Mouse (Mus musculus) spleen, adult 12 weeks (tissue): ENCODE measurements around the gene Atxn2l.

ENCODE experiments used
- DNase-seq: peaks from one replicate; pipeline ENCODE4 v3.0.0; 2022; ENCODE audit warnings: low spot score

Gene Atxn2l

GRCm38 (mm10) chr7:126461626-126462025 lies 41.6 kb downstream of the Atxn2l start:
- no peak for DNase-seq

DNA sequence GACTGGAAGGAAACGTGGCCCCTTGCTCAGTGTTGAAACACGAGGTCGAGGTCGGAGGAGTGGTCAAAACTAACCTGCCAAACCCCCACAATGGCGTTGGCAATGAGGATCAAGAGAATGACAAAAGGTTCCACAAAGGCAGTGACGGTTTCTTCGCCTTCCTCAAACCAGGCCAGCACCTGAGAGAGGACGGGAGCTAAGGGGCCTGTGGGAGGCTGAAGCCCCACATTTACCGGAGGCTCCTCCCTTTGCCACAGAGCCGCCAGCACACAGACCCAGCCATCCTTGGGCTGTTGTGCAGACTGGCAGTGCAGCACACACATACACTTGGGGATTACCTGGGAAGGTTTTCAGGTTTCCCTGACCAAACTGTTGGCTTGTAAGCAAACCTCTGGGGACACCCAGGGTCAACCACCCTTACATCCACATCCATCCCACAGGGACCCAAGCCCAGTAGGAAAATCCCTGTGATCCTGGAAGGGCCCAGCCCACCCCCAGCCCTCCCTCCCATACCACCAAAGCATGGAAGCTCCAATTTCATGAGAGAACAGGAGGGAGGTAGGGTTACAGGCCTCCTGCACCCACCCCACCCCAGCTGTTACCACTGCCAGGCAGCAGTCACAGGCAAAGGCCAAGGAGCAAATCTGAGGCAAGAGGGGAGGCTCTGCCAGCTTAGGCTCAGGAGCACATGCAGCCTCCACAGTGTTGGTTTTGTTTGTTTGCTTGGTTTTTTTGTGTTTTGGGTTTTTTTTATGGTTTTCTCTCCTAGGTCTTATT lies 42.4 kb downstream of the Atxn2l start:
- DNase-seq = no peak

DNA sequence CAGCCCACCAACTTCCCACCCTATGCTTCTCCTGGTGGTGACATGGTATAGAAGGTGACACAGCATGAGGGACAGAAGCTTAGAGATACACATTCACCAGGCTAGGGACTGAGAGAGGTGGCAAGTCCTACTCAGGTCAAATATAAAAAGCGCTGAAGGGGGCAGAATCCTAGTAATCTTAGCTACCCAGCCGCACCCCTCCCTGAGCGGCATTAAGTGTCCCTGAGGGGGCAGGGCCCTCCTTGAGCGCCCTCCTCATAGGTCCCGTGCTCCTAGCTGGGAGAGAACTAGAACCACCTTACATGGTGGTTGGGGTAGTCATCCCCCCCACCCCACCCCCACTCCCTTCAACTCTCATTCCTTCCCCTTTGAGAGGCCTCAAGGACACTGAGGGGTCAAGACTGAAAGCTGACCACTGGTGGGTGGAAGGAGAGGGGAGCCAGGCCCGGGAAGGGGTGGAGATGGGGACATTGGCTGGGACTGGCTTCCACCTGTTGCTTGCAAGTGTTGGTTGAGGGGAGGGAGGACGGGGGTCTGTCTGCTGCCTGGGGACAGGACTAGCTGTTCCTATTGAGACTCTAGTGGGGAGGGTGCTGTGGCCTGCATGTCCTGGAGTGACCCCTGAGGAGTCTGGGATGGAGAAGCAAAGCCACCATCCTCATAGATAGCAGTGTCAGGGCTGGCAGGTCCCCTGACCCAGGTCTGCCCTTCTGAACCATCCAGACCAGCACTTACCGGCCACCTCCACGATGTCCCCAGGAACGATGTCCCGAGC lies 44.2 kb downstream of the Atxn2l start:
- no peak for DNase-seq

- no peak for DNase-seq
Measured at GRCm38 (mm10) chr7:126458225-126458624, 45.0 kb downstream of the Atxn2l start.

DNA sequence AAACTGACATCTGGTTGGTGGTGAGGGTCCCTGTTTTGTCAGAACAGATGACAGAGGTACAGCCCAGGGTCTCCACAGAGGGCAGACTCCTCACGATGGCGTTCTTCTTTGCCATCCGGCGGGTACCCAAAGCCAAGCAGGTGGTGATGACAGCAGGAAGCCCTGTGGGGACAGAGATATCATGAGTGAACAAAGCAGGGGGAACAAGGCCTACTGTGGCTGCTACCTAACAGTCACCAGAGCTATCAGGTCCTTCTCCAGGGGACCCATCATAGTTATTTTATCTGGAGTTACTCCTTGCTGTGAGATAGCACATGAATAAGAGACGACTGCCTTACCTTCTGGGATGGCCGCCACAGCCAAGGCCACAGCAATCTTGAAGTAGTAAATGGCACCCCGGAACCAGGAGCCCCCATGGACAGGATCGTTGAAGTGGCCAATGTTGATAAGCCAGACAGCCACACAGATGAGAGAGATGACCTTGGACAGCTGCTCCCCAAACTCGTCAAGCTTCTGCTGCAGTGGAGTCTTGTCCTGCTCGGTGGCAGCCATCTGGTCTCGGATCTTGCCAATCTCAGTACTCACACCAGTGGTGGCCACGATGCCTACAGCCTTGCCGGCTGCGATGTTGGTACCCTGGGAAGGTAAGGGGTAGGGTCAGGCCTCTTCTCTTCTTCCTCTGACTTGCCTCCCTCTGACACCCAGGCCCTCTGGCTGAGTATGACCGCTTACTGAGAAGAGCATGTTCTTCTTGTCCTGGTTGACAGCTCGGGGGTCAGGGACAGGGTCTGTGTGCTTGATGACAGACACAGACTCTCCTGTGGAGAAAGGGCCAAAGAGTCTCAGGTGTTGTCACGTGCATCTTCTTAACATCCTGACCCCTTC lies 46.6 kb downstream of the Atxn2l start:
- DNase-seq = no peak

DNA sequence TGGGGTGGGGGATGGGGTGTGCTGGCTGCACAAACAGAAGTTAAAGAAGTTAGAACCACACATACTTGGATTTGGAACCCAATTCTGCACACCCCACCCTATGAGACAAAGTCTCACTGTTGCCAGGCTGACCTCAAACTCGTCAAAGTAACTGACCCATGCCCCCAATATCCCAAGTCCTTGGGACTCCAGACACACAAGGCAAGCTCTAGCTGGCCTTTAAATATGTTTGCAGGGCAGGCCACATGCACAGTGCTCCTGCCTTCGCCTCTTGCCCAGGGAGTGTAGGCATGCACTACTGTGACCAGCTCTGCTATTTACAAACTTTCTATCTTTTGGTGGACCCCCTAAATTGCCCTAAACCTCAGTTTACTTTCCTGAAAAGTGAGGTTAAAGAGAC lies 48.0 kb downstream of the Atxn2l start:
- no peak for DNase-seq

GRCm38 (mm10) chr7:126453861-126454260 lies 49.4 kb downstream of the Atxn2l start:
- DNase-seq = no peak

GRCm38 (mm10) chr7:126452244-126452643 lies 51.0 kb downstream of the Atxn2l start:
- no peak for DNase-seq

DNA sequence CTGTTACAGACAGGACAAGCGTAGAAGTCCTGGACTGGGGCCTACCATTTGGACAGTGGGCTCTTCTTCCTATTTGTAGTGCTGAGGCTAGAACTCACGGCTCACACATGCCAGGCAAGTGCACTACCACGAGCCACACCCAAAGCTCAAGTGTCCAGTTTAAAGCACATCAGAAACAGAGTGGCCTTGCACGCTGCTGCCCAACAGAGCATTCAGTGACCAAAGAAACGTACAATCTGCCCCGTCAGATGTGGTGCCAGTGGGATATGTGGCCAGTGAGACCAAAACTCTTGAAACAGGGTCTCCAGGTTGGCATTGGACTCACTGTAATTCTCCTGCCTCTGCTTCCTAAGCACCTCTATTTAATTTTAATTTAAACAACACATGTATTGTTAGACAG lies 52.6 kb downstream of the Atxn2l start:
- DNase-seq = no peak

- DNase-seq = no peak
Measured at GRCm38 (mm10) chr7:126449991-126450390, 53.2 kb downstream of the Atxn2l start.

GRCm38 (mm10) chr7:126448481-126448880 lies 54.8 kb downstream of the Atxn2l start:
- DNase-seq = no peak

DNA sequence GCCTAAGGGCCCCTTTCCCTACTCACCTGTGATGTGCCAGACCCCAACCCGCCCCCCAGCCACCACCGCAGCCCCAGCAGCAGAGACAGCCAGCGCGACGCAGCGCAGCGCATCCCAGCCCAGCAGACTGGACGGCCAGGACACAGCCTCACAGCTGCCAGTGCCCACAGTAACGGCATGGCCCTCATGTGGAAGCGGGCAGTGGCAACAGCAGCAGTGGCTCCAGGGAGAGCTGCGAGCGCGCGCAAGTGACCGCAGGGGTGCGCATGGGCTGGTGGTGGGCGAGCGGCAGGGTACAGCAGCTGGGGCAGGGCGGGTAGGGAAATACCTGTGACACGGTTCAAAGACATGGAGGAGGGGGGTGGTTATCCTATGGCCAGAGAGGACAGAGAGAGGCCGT lies 57.0 kb downstream of the Atxn2l start:
- DNase-seq = no peak

DNA sequence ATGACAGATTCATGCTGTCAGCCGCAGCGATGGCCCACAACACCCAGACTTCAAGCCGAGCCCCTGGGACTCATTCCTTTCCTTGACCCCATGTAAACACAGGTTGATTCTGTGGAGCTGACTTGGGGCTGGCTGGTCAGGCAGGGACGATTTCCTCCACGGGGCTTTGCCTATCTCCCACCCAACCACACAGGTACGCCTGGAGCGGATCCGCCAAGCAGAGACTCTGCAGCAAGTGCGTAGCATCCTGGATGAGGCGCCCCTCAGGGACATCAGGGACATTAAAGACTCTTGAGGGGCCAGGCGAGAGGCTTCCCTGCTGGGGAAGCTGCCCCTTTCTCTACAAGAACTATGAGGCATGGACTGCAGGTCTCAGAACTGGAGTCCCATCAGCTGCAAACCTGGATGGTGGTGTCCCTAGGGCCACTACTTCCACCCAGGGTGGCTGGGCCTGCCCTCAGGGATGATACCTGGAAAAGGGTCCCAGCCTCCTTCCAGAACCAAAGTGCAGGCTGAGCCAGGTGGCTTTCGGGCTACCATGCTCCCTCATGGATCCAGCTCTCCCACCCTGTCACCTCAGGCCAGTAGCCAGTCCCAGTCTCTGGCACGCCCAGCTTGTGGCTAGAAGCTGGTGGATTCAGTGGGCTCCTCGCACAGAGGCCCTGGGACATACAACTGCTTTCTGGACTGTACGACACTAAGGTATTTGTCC lies 58.0 kb downstream of the Atxn2l start:
- DNase-seq = no peak

DNA sequence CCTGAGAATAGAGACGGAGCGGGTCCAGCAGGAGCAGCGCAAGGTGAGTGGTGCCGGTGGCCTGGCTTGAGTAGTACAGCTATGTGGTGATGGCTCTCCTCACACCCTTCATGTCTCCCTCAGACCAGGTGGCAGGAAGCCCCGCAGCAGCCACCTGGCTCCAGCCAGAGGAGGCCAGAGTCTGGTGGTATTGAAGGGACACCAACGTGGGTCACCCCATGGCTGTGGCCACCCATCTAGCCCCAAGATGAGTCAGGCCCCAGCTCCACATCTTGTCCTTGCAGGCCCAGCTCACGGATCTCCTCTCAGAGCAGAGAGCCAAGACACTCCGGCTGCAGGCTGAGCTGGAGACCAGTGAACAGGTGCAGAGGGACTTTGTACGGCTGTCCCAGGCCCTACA lies 58.7 kb downstream of the Atxn2l start:
- DNase-seq = no peak

- no peak for DNase-seq
Measured at GRCm38 (mm10) chr7:126443997-126444396, 59.2 kb downstream of the Atxn2l start.
